In the genomic region with DNA sequence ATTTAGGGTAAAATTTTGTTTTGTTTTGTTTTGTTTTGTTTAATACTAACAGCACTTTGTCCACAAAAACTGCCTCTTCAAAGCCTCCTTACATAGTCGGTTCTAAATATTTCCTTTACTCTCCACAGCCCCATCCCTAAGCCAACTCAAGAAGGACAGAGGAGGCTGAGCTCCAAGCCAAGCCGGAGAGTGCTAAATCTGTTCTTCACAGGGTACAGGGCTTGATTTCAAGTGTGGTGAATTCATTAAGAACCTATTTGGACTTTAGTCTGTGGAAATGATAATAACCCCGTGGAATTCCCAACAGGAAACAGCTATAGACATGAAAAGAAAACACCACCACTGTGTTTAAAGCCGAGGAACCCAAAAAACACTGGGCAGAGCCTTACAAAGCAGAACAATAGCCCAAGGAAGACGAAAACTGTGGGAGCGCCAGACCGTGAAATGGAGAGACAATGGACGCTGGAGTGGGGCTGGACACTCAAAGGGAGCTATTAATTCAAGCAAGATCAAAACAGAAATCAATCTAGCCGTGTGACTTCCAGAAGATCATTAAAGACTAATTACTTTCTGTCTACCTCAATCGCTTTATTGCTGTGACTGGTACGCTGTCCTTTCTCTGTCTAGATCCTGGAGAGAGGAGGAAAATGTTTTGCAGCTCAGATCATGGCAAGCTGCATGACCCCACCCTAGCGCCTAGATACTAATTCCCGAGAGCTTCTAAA, we compare ENCODE assay signal across 12 mouse cellular contexts.
A peak's percentile ranks its signal among the peaks of the same experiment; 100 is the strongest.
DNase-seq lines count a peak whose midpoint lies in the region; ATAC-seq and TF ChIP-seq lines count a peak whose summit lies in the region.
"Had no signal": no experiment of that assay in that cellular context is flagged by ENCODE, and none has a peak within 500 bp of the region (broad histone marks: within the 10 kb centered on the region; RNA-seq: fewer than 3 reads in every experiment).

No protein-coding gene starts in this region.

- ATAC-seq in forebrain, postnatal 0 days = peak; percentile 50
- ATAC-seq in midbrain, embryonic 15.5 days (replicated peaks) = peak; percentile 93
- ATAC-seq: lung, postnatal 0 days had no signal

- peak; percentile 6 to 14 for DNase-seq in cerebellum, postnatal 10 days
- DNase-seq in cerebellum, adult 2 months = no peak
- DNase-seq in embryo, embryonic 10 days (ENCODE audit: low spot score) = peak; percentile 85
- peak; percentile 24 for DNase-seq in forebrain, postnatal 0 days
- DNase-seq in urinary bladder, postnatal 36 days (ENCODE audit: low spot score in 2 of 2) = no peak
- no peak for DNase-seq in heart, postnatal 10 days
- DNase-seq in cerebellum, adult 11-12 months = no peak
- DNase-seq: adrenal gland, postnatal 10 days had no signal

- H3K36me3 ChIP-seq in forebrain, postnatal 0 days (ENCODE audit: insufficient read depth) = no peaks in the 10 kb centered on the region
- H3K36me3 ChIP-seq in midbrain, embryonic 15.5 days (replicated peaks) = no peaks in the 10 kb centered on the region
- H3K36me3 ChIP-seq: heart, embryonic 15.5 days had no signal

- no peak for TF ChIP-seq CTCF in cerebellum, adult 2 months (IDR thresholded peaks at IDR 0.05; ENCODE audit: borderline replicate concordance, insufficient read depth, low read depth, low read length)
- no peak for TF ChIP-seq CTCF in forebrain, postnatal 0 days (IDR thresholded peaks at IDR 0.05; ENCODE audit: low read depth)

- H3K4me1 ChIP-seq in cerebellum, adult 2 months (ENCODE audit: control insufficient read depth, insufficient read depth, low read length) = no peaks in the 10 kb centered on the region
- no peaks in the 10 kb centered on the region for H3K4me1 ChIP-seq in forebrain, postnatal 0 days (ENCODE audit: insufficient read depth)
- H3K4me1 ChIP-seq in midbrain, embryonic 15.5 days = peaks cover 5% of the 10 kb centered on the region; the same call in 1 of the 2 replicates
- H3K4me1 ChIP-seq: heart, embryonic 15.5 days had no signal

- H3K27ac ChIP-seq in cerebellum, adult 2 months (ENCODE audit: insufficient read depth, low read length) = no peak overlapping the region
- no peak overlapping the region for H3K27ac ChIP-seq in forebrain, postnatal 0 days (ENCODE audit: low read depth, low read length)
- peak overlapping the region; percentile 39; the same call in 1 of the 2 replicates for H3K27ac ChIP-seq in midbrain, embryonic 15.5 days
- H3K27ac ChIP-seq: heart, embryonic 15.5 days; layer of hippocampus, adult 2 months had no signal

- H3K9ac ChIP-seq in forebrain, postnatal 0 days = no peak overlapping the region; the same call in 1 of the 2 replicates
- H3K9ac ChIP-seq in midbrain, embryonic 15.5 days = no peak overlapping the region
- H3K9ac ChIP-seq: heart, embryonic 15.5 days had no signal

- peak overlapping the region; percentile 38 for H3K4me2 ChIP-seq in forebrain, postnatal 0 days (ENCODE audit: low read depth)
- peak overlapping the region; percentile 37 for H3K4me2 ChIP-seq in midbrain, embryonic 15.5 days
- H3K4me2 ChIP-seq: heart, embryonic 15.5 days had no signal

- no peak for TF ChIP-seq POLR2A in cerebellum, adult 2 months (IDR thresholded peaks at IDR 0.05; ENCODE audit: borderline replicate concordance, insufficient read depth, low read length)

- intact Hi-C loops in heart, postnatal 10 days (cut with DNase I) = no loop called here

- 9% methylated on average over 13 of the region's 13 CpGs for WGBS in cerebellum, adult 2 months
- 4% methylated on average over 13 of the region's 13 CpGs for WGBS in forebrain, postnatal 0 days
- WGBS in midbrain, embryonic 15.5 days = 4% methylated on average over 13 of the region's 13 CpGs

- H3K4me3 ChIP-seq in cerebellum, adult 2 months (replicated peaks; ENCODE audit: insufficient read depth, low read depth, low read length) = no peak overlapping the region
- H3K4me3 ChIP-seq in forebrain, postnatal 0 days (ENCODE audit: low read depth, low read length) = no peak overlapping the region
- H3K4me3 ChIP-seq in midbrain, embryonic 15.5 days = peak overlapping the region; percentile 4
- H3K4me3 ChIP-seq: heart, embryonic 15.5 days; layer of hippocampus, adult 2 months had no signal

- H3K27me3 ChIP-seq in cerebellum, adult 2 months (ENCODE audit: control insufficient read depth, insufficient read depth, low read length) = no peaks in the 10 kb centered on the region
- H3K27me3 ChIP-seq in forebrain, postnatal 0 days (ENCODE audit: insufficient read depth, low read length) = no peaks in the 10 kb centered on the region
- H3K27me3 ChIP-seq in midbrain, embryonic 15.5 days (replicated peaks) = peaks cover 12% of the 10 kb centered on the region

- no peaks in the 10 kb centered on the region for H3K9me3 ChIP-seq in forebrain, postnatal 0 days (ENCODE audit: low read length)
- H3K9me3 ChIP-seq in midbrain, embryonic 15.5 days = no peaks in the 10 kb centered on the region
- H3K9me3 ChIP-seq: heart, embryonic 15.5 days had no signal

Comparison
In these comparisons a context has a peak if more than half of its experiments do, and no peak if none do; other contexts are left out.
1. DNase-seq: peak in cerebellum, postnatal 10 days (2 of 2), embryo, embryonic 10 days (single experiment) and forebrain, postnatal 0 days (single experiment); none in cerebellum, adult 2 months (0 of 2), urinary bladder, postnatal 36 days (0 of 2), heart, postnatal 10 days (0 of 2) and cerebellum, adult 11-12 months (single experiment).